Mouse (Mus musculus): ENCODE results near the gene Cmas. TPM values are rescaled to one million over a fixed set of nuclear protein-coding genes. Genes with fewer than 3 reads are reported as not detected.
A peak's percentile ranks its signal among the peaks of the same experiment; 100 is the strongest.

The Cmas gene
- total RNA-seq (2021): 10 to 100 TPM; 38.6 to 39.4 TPM
- long read RNA-seq, experiment 1, transcript Cmas-201 (8 exons, 1,760 nt): major isoform, 94 of 100 reads
- long read RNA-seq, experiment 1, partial matches to known transcripts: 1 of 100 reads
- long read RNA-seq, experiment 1, other reads (novel, unspliced or antisense): 5 of 100 reads
- long read RNA-seq, experiment 2, transcript Cmas-201 (8 exons, 1,760 nt): major isoform, 86 of 90 reads
- long read RNA-seq, experiment 2, partial matches to known transcripts: 1 of 90 reads
- long read RNA-seq, experiment 2, other reads (novel, unspliced or antisense): 3 of 90 reads

- peak; percentile 89 to 93 for DNase-seq
- intact Hi-C loops (cut with DNase I): loop anchor here (5.0 kb wide), 1 partner anchor 369 kb away; the partner anchor contains the start of genes Golt1b and Recql
These were observed at the start of gene Cmas for GRCm38 (mm10) chr6:142756507-142757333. TSS of gene Cmas (plus strand) at chr6:142756686.

- DNase-seq: no peak
- intact Hi-C loops (cut with DNase I): no loop called here
These were observed 49.8 kb upstream of the Cmas start for GRCm38 (mm10) chr6:142706688-142707087.

GRCm38 (mm10) chr6:142708369-142708768 lies 48.1 kb upstream of the Cmas start:
- intact Hi-C loops (cut with DNase I): no loop called here
- no peak for DNase-seq

DNA sequence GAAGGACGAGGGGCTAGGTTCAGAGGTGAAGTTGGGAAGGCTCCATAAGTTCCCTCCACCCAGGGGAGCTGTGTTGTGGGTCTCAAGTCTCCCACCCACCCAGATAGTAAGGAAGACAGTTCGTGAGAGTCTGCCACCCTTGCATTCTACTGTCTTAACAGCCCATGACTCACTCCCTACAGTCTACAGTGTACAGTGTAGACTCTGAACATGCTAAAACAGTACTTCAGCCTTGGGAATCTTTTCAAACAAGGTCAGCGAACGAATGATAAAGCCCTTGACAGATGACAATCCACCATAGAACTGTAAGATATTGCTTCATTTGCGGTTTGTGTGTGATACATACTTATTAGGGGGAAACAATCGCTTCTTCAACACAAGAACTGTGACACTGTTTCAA lies 45.8 kb upstream of the Cmas start:
- intact Hi-C loops (cut with DNase I): no loop called here
- no peak for DNase-seq

GRCm38 (mm10) chr6:142711106-142711505 lies 45.4 kb upstream of the Cmas start:
- DNase-seq: no peak
- intact Hi-C loops (cut with DNase I): no loop called here

- intact Hi-C loops (cut with DNase I): no loop called here
- peak in 1 of 2 experiments; percentile 25 for DNase-seq
These were observed 41.5 kb upstream of the Cmas start for GRCm38 (mm10) chr6:142715026-142715425.

DNA sequence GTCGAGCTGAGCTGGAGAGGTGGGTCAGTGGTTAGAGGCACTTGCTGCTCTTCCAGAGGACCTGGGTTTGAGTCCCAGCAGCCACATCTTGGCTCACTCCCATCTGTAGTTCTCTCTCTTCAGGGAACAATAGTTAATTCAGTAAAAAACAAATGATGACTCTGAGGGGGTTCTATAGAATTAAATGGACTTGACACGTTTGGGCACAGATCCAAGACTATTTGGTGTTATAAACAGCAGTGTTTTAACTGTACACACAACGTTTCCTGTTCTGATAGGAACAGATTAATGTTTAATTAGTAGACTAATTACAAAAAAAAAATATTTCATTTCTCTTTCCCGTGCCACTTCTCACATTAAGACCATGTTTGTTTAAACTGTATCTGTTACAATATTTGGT lies 39.3 kb upstream of the Cmas start:
- DNase-seq: no peak
- intact Hi-C loops (cut with DNase I): no loop called here

- DNase-seq: no peak
- intact Hi-C loops (cut with DNase I): no loop called here
These were observed 38.3 kb upstream of the Cmas start for GRCm38 (mm10) chr6:142718167-142718566.

DNA sequence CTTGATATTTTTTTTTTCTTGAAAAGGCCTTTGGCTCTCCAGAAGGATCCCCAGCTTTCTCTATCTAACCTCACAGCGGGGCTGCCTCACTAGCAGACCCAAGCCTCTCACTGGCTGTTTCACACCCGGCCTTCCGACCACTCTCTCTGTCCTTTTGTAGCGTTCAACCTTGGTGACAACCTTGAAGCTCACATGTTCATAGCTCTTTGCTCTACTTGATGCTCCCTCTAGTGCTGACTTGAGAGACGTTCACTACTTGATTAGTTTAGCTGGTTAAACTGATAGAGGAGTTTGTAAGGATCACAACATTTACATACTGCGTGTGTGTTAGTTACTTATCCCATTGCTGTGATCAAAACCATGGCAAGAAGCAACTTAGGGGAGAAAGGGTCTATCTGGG lies 35.8 kb upstream of the Cmas start:
- intact Hi-C loops (cut with DNase I): no loop called here
- DNase-seq: no peak

- no peak for DNase-seq
- intact Hi-C loops (cut with DNase I): no loop called here
These were observed 34.8 kb upstream of the Cmas start for GRCm38 (mm10) chr6:142721731-142722130.

DNA sequence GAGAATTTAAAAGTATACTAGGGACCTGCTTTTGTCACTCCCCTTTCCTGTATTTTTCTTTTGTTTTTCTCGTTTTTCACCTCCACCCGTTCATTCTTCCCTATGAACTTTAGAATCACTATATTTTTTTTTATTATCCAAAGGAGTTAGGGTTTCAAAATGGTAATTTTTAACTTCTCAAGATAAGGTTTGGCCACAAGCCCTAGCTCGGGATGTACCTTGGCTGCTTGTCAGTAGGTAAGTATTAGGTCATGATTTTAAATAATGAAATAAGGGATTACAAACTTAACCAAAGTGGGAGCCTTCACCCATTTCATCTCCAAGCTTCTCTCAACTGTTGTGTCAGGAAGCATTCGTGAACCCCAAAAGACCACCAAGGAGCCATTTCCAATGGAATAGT lies 30.5 kb upstream of the Cmas start:
- intact Hi-C loops (cut with DNase I): no loop called here

GRCm38 (mm10) chr6:142732567-142733290 lies 23.8 kb upstream of the Cmas start:
- intact Hi-C loops (cut with DNase I): loop anchor here (5.0 kb wide), 1 partner anchor 65 kb away; no protein-coding TSS in a partner anchor
- DNase-seq: peak in 1 of 2 experiments; percentile 33

More for the DNA sequence above, 30.5 kb upstream of the Cmas start:
- DNase-seq: no peak

DNA sequence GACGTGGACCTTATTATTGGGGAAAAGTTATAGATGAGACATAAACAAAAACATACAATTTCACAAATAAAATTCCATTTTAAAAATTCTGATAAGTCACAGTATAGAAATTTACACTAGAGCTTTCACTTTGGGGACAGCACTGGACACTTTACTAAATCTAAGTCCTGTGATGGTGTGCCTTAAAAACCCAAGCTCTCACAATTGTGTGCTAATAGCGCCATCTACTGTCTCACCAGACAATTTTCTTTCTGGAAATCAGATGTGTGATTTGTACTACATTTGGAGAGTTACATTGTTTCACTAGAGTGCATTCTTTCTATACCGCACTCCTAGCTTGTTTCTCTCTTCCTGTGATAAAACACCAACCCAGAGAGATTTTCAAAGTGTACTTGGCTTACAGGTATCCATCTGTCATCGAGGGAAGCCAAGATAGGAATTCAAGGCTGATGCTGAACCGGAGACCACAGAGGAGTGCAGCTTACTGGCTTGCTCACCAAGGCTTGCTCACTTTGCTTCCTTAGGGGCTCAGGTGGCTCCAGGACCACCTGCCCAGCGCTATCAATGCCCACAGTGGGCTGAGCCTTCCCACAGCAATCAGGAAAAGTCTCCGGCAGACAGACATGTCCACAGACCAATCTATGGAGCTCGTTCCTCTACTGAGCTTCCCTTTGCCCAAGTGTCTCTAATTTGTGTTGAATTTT lies 21.0 kb upstream of the Cmas start:
- peak in 1 of 2 experiments; percentile 57 for DNase-seq
- intact Hi-C loops (cut with DNase I): loop anchor here (1.0 to 2.0 kb wide), 2 partner anchors 33 to 211 kb away; partner anchors contain the start of gene Abcc9

DNA sequence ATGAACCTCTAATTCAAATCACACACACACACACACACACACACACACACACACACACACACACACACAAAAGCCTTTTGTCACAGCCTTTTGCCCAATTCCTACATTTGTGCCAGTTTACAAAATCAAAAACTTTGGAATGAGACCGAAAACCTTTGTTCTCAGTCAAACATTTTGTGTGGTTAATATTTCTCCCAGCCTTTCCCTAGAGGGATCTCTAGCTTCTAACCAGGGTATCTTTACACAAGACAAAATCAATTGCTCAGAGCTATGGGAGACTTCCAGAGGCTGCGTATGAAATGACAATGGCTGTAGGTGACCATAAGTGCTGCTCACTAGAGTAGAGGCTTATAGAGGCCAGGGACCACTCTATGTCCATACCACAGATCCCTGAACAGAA lies 18.3 kb upstream of the Cmas start:
- intact Hi-C loops (cut with DNase I): no loop called here
- no peak for DNase-seq

DNA sequence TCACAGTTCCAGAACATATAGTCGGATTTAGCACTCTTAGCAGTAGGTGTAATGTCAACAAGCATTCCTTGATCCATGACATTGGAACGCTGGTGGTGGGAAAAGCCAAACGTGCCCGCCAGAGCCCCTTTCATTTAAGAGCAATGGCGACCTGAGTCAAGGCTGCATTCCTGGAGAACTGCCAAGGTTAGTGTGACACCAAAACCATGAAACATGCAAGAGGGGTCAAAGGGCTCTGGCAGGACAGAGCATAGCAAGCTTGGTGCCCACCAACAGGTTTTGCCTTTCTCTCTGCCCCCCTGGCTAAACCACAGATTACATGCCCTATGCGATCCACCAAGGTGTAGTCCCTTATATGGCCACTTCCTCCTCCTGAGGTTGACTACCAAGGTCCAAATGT lies 17.8 kb upstream of the Cmas start:
- DNase-seq: no peak
- intact Hi-C loops (cut with DNase I): no loop called here

- DNase-seq: no peak
- intact Hi-C loops (cut with DNase I): no loop called here
These were observed 14.7 kb upstream of the Cmas start for GRCm38 (mm10) chr6:142741763-142742162.

DNA sequence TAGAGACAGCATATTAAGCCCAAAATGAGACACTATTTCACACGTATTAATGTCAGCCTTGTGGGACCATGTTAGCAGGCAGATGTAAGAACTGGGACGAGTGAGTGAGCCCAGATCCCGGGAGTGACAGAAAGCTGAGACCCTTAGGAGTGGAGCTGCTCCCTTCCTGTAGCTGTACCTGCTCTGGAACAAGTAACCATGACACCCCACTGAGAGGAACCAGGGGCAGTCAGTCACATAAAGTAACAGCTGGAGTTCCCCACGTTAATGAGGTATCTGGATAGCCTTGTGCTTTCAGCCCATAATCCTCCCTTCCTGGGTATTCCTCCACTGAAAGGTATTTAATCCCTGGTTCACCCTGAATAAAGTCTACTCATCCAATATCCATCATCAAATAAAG lies 13.3 kb upstream of the Cmas start:
- intact Hi-C loops (cut with DNase I): no loop called here
- DNase-seq: no peak

- intact Hi-C loops (cut with DNase I): no loop called here
- DNase-seq: no peak
These were observed 11.0 kb upstream of the Cmas start for GRCm38 (mm10) chr6:142745484-142745883.

- no peak for DNase-seq
- intact Hi-C loops (cut with DNase I): no loop called here
These were observed 9.7 kb upstream of the Cmas start for GRCm38 (mm10) chr6:142746765-142747164.

GRCm38 (mm10) chr6:142747165-142747564 lies 9.3 kb upstream of the Cmas start:
- no peak for DNase-seq
- intact Hi-C loops (cut with DNase I): no loop called here
